Mouse (Mus musculus): ENCODE results near the gene Wdr95.

The Wdr95 gene

DNA sequence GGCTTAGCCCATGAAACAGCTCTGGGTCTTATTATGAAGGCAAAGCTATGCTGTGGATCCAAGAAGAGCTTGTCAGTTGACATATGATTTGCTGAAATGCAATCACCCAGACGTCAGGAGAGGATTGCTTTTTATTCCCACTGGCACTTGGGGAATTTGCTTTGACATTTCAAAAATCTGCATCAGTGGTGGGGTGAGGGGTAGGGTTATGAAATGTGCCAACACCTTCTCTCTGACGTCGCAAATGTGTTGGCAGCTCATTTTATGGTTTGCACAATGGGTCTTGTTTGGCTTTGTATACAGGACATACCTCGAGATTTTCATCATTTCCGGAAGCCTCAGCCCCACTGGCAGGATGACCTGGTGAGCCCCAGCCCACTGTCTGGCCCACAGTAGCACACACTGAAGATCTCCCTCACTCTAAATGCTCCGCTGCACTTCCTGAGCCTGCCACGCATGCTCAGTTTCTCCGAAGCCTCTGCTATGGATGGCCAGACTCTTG is 55.7 kb downstream of the Wdr95 start:
- peak; percentile 27 for DNase-seq

DNA sequence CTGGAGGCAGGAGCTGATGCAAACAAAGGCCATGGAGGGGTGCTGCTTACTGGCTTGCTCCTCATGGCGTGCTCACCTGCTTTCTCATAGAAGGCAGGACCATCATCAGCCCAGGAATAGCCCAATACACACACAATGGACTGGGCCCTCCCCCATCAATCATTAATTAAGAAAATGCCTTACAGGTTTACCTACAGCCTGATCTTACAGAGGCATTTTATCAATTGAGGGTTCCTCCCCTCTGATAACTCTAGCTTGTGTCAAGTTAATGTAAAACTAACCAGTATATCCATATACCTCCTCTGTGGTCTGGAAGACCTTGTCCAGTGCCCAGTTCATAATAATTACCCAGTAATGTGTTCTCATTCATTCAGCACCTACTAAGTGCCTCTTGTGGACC is 56.8 kb downstream of the Wdr95 start:
- no peak for DNase-seq

DNA sequence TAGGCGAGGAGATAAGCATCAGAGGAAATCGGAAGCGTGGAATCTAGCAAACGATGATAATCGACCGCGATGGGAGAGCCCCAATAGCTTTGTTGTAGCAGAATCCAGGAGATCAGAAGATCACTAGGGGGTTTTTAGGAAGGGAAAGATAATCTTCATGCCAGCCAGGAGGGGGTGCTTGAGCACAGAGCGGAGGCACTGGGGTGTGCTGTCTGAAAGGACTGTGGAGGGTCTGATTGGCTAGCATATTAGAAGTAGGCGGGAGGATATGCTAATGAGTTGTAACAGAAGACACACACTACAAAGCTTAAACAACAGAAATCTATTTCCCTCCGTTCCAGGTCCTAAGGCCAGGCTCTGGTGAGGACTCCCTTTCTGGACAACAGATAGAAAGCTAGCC is 57.4 kb downstream of the Wdr95 start:
- DNase-seq = peak; percentile 29

DNA sequence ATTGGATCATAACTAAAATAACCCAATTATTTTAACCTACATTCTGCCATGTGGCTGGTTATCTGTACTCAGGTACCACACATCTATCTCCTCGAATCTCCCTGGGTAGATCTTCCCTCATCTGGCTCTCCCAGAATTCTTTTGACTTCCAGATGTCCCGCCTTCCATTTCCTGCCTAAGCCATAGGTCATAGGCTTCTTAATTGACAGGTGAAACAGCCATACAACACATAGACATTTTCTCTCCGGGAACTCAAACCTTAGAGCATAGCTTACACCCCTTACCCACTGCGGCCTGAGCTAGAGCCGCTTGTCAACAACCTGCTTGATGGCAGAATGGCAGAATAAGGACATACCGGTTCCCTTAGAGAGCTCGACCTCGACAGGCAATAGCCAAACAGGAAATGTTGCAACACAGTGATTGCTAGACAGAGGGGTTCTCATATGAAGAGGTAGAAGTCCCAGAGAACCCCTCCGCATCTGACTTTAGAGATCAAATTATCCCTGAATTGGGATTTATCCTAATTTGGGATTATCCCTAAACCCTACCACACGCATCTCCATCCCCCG is 58.9 kb downstream of the Wdr95 start:
- DNase-seq = no peak

DNA sequence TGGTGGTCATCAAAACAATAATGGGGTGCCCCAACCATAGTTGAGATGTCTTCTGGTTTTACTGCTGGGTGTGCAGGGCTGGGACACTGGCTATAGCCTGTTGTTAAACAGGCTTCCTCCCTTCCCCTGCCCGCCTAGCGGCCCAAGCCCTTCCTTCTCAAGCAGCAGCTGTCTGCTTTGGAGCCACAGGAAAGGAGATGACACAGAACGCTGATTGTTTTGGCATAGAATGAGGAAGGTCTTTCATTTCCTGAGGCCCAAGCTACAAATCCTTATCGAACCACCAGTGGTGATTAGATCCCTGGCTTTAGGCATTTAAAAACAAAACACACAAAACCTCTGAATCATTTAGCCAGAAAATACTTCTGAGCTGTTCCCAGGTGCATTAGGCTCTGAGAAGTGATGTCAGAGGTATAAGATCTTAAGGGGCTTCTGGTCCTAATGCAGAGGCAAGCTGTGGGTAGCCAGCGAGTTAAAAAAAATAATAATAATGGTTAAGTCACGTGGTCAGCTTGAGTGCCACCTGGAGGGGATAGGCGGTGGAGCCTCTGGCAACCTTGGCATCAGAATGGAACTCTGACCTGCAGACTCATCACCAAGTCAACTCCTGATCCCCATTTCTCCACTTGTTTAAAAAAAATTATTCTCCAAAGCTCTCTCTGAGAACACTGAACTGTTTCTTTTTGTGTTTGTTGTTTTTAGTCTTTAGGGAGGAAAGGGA is 60.5 kb downstream of the Wdr95 start:
- DNase-seq = no peak

DNA sequence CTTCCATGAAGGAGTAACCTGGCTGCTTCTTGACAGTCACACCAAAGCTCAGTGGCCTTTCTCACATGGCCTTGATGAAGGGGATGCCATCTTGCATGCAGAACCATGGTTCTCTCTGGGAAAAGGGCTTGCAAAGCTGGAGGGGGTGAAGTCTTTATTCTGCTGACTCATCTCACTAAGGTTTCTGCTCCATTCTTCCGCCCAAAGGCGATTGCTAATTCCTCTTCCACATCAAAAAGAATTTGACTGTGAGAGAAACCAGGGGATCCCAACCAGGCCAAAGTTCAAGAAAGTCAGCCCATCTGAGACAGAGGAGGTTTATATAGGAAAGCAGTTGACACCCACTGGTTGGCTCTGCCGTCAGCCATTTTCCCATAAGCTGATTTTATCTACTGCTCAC is 61.5 kb downstream of the Wdr95 start:
- no peak for DNase-seq

DNA sequence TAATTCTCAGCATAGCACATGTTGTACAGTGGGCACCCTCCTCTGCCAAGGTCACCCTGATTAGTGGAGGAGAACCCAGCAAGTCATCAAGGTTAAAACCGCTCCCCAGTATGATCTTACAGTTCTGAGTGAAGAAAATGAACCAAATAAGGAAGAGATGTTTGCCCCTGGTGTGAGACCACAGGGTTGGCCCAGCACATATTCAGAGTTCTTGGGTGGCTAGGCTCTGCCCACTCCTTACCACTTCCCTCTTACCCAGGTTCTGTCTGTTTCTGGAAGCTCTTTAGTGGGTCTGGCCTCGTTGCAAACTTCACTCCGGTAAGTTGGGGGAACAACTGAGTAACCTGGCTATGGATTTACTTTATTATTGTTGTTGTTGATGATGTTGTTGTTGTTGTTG is 65.7 kb downstream of the Wdr95 start:
- DNase-seq = no peak

DNA sequence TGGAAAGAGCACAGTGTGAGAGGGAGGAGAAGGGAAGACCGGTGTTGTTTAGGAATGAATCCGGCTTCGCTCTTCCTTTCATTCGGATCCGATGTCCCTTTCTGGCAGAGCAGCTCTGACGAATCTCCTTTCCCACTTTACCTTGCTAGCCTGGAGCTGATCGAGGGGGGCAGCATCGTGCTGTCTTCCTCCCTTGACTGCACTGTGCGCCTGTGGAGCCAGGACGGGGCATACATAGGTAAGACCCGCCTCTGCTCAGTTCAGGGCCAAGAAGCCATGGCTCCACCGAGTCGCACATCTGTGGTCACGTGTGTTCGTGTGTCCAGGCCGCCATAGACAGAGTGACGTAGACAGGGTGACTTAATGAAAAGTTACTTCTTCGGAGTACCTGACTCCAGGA is 68.9 kb downstream of the Wdr95 start:
- DNase-seq = no peak

DNA sequence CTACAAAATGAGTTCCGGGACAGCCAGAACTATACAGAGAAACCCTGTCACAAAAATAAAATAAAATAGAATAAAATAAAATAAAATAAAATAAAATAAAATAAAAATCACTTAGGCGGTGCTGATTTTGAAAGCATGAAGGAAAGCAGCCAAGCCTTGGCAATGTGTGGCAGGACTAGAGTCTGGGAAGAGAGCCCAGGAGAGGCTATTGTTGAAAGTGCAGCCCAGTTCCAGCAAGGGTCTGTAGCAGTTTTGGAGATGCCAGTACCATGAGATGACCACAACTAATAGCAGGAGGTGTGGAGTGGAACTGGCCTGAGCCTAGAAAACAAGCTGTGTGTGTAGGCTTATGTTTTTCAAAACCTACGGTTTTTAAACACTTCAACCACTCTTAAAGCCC is 73.5 kb downstream of the Wdr95 start:
- DNase-seq = no peak

DNA sequence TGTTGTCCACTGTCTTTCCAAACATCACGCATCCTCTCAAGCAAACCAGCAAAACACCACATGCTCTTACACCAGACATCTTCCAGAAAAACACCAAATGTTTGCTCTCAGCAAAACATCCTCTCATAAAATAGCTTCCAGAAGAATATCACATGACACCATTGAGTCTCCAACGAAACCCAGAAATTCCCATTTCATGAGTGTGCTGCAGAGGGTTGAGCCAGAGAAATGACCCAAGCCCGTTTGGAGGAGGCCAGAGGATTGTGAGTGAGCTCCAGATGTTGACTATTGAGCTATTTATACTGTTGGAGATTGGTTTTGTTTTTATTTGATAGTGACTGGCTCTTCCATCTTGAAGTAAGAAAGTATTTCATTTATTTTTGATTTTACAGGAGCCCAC is 74.8 kb downstream of the Wdr95 start:
- no peak for DNase-seq

DNA sequence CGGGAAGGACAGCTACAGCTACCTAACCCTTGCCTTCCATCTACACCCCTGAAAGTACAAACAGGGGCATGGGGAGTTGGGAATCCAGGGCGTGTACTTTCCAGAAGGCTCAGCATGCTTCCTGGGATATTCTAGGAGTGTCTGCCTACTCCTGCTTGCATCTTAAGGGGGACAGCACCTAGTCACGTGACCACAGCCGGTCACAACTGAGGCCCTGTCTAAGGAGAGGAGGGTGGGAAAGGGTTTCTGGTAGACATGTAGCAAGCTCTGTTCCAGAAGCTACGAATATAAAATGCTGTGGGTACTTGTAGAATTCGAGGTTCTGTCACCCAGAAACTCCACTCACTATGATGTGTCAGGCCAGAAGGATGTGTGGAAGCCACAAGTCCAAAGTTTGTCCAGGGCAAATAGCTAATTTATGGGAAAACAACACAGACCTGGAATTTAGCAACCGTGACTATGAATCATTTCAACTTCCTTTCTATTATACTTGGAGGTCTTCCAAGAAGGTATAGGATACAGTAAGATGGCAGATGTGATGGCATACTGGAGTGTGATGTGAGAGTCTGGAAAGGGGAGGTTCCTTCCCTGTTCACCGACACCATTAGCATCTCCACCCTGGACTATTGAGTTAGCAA is 78.7 kb downstream of the Wdr95 start:
- DNase-seq = no peak

DNA sequence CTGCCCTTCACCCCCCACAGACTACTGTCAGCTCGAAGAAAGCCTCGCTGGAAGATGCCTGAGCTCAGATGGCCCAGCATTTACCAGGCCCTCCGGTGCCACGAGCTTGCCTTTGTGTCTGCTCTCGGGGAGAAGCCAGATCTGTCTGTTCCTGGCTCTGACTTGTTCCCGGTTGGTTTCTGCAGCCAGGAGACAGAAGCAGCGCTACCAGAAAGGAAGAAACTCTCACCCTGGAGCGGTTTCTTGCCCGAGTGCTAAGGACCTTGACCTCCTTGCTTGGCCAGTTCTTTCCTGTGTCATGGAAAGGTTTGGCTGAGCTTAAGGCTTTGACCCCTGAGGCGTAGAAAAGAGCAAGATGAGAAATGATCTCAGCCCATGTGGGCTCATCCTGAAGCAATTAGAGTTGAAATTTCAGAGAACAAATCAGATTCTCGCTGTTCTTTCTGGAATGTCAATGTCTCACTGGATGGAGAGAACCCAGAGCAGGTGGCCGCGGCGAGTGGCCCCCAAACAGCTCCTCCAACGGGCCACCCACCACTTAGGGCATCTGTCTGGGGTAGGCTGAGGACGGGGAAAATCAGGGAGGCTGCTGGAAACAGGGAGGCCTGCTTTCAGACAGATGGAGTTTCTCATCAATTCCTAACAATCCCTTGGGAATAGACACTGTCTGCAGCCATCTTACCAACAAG is 83.1 kb downstream of the Wdr95 start:
- DNase-seq = peak; percentile 60

DNA sequence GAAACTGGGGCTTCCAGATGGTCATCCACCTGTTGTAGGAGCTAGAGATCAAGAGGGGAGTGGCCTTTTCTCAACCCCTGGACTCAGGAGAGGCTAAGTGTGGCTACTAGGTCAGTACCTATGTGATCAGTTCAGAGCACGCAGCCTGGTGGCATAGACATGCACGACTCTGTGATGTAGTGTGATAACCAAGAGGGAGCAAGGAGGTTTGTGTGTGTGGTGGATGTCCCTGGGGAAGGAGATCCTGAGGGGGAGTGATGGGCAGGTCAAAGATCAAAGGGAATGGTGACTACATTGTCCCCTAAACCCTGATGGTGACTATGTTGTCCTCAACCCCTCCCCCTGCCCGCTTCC is 83.7 kb downstream of the Wdr95 start:
- no peak for DNase-seq

DNA sequence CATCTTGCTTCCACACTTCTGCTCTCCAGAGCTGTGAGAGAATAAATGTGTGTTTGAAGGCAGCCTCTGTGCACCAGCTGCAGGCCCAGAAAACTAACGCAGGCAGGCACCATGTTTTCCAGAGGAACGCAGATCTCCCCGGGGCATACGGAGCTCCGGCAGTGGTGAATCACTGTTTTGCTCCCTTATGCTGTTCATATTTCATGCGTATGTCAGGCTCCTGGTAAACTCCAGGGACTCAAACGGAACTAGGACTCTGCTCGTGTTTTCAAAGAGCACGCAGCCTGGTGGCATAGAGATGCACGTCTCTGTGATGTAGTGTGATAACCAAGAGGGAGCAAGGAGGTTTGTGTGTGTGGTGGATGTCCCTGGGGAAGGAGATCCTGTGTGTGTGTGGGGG is 84.3 kb downstream of the Wdr95 start:
- peak; percentile 53 for DNase-seq

DNA sequence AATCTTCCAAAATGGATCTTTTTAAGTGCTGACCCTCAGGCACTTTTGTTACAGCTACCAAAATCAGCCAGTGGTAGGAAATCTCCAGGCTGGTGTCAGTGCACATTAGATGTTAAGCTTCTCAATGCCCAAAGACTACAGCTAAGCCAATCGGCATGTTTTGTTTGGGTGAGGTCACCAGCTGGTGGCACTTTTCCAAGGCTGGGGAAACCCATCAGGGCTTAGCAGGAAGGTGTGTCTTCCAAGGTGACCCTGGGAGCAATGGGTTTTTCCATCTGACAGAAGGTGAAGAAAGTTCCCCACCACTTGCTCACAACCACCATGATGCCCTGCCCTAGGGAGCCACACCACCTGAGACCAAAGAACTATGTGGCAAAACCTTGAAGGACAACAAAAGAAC is 87.7 kb downstream of the Wdr95 start:
- DNase-seq = peak; percentile 11

DNA sequence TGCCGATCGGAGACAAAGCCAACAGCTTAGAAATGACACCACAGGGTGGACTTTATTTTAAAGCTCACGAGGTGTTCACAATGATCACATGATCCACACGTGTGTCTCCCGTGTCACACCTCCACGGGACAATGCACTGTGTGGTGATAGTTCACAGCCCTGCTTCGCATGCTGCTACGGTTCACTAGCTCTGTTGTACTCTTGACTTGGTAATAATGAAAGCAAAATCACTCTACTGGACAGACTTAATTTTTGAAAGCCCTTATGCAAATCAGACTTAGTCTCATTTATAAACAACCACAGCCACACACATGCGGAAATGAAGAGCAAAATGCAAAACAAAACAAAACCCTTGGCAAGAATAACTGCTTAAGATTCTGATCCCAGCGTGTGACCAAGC is 88.3 kb downstream of the Wdr95 start:
- DNase-seq = no peak

DNA sequence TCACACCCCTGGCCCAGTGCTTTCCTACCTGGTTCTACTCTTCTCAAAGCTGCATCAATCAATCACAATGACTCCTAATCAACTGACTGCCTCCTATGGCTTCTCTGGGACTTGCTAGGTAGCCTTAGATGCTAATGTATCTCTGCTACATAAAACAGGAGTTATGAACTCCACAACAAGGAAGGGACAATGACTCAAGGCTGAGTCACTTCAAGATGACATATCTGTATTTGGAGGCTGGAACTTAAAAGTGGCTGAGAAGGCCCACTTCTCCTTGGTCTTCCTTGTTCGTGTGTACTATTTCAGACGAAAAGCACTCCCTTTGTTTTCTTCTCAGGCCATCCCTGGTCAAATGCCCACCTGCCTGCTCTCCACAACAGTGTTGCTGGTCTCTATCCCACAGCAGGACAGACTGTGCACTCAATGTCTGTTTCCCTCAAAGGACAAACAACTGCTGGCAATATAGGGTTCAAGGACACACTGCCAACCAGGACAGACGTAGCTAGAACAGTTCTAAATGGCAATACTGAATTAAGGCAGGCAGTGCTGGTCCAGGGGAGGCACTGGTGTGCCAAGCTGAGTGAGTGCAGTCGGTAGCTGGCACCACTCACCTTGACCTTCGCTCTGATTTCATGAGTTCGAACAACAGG is 89.4 kb downstream of the Wdr95 start:
- no peak for DNase-seq

DNA sequence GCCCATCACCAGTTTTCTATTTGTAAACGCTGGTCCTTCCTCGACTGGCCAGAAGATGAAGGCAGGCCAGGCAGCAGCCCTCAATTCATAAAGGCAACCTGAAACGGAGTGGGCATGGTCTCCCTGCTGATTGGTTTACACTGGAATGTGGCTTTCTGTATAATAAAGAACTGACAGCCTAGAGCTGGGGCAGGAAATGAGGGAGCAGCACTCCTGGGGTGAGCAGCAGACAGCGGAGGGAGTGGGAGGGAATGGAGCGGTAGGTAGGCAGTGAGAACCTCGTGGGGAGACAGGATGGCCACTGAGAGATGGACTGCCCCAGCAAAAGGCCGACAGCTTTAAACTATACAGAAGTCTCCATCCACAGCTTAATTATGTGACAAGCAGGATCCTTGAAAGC is 93.7 kb downstream of the Wdr95 start:
- no peak for DNase-seq

DNA sequence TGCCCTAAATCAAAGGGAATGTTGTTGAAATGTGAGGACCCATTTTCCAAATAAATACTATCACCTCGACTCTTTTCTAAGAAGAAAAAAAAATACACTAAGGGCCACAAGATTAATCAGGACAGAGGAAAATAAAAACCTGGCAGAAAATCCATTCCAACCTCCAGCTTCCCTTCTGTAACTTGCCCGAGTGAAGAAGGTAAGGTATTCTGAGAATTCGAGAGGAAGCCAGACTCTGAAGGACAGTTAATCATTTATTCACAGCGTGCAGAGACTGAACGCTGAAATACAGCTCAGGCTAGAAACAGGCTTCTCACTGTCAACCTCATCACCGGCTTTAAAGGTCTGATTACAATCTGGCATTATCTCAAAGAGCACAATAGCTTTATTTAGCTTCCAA is 94.2 kb downstream of the Wdr95 start:
- DNase-seq = no peak

DNA sequence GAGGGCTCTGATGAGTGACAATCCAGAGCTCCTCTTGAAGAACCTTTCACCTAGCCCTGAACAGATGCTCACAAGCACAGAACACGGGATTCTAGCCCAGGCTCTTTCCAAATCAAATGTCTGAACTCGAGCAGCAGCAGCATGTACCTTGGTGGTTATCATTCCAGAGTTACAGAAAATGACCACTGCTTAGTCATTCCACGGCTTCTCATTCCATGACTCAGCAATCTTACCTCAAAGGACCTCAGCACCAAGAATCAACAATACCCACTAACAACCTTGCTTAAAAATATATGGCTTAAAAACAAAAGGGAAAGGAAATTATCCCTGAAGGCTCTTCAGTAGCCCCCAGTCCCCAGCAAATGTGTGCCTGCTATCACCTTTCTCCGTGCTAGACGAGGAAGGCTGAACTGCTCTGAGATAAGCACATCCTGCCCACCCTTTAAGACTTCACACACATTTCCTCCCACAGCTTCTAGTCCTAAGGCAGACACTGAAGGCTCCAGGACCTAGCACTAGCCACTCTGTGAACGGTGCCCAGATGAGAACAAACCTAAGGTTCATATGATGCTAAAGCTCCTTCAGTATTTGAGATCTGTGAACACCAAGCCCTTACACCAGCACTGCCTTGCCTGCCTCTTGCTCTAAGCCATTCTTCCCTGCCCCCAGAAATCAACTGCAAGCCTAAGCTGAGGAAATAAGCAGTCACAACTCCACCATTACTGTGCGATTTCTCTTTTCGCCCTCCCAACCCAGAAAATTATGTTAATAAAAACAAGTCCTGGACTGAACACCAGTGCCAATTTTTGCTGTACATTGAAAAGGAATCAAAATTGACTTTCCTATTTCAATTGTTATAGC is 95.6 kb downstream of the Wdr95 start:
- no peak for DNase-seq

DNA sequence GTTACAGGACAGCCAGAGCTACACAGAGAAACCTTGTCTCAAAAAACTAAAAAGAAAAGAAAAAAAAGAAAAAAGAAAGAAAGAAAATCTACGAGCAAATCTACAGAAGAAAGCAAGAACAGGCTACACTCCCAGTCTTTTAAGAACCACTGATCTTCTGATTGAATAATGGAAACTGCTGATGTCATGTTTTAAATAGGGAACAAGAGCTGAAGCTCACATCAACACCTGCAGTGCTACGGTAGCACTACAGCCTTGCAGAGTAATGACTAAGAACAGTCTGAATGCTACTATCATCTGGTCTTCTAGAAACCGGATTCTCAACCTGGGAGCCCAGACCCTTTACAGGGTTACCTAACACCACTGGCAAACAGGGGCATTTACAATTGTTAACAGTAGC is 97.1 kb downstream of the Wdr95 start:
- no peak for DNase-seq

DNA sequence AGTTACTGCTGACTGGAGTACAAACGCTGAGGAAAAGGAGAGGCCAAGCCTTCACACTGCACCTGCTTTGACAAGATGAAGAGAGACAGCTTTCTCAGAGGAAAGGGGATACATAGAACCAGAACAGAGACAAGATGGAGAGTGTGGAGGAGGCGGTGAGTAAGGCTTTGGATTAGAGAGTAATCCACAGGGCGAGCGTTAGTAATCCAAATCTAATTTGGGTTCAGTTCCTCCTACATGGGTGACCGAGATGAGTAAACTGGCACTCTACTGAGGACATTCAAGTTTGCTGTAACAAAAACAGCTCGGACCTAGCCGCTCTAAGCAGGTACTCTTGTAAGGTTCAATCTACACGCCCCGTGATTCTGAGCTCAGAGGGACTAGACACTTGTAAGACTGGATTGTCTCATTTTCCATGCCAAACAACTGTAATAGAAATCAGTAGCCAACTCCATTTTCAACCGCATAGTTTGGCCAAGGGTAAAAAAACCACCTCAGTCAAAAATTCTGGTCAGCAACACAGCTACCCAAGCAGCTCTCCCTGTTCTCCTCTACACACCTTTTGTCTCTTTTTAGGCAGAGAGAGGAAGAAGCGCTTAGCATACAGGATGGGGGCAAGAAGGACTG is 106.0 kb downstream of the Wdr95 start:
- DNase-seq = no peak
